In the genomic region with DNA sequence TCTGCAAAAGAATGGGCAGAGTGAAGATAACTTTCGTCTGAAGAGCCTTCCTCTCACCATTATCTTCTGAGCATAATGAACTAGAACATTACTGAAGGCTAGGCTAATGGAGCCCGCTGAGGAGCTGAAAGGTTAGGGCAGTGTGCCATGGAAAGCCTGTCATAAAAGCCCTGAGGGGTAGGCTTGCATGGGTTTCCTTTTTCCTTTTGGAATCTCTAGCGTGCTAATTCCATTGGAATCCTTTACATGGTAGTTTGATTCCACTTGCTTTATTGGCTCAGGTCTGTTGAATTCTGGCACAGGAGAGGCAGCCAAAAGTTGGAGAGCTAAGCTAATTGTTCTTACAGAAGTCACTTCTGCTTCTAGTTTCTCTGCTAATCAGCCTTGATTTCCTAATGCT, we compare ENCODE assay signal across 11 mouse cellular contexts. TPM values are rescaled to one million over a fixed set of nuclear protein-coding genes. Genes with fewer than 3 reads are reported as not detected.
DNase-seq lines count a peak whose midpoint lies in the region; ATAC-seq and TF ChIP-seq lines count a peak whose summit lies in the region.
"Had no signal": no experiment of that assay in that cellular context is flagged by ENCODE, and none has a peak within 500 bp of the region (broad histone marks: within the 10 kb centered on the region; RNA-seq: fewer than 3 reads in every experiment).

No protein-coding gene starts in this region.

- no peak for TF ChIP-seq CTCF in lung, postnatal 0 days (IDR thresholded peaks at IDR 0.05)

- H3K27me3 ChIP-seq in heart, embryonic 11.5 days (ENCODE audit: control insufficient read depth, insufficient read depth, low read length), result no peaks in the 10 kb centered on the region
- no peaks in the 10 kb centered on the region for H3K27me3 ChIP-seq in lung, postnatal 0 days (replicated peaks; ENCODE audit: insufficient read depth, low read length)
- no peaks in the 10 kb centered on the region for H3K27me3 ChIP-seq in neural tube, embryonic 14.5 days (ENCODE audit: control insufficient read depth, insufficient read depth, low read length)
- H3K27me3 ChIP-seq: embryonic facial prominence, embryonic 12.5 days had no signal

- peaks cover 8% of the 10 kb centered on the region for H3K4me1 ChIP-seq in heart, embryonic 11.5 days (ENCODE audit: control insufficient read depth, insufficient read depth, low read length)
- H3K4me1 ChIP-seq in lung, postnatal 0 days (ENCODE audit: insufficient read depth, low read depth, low read length), result no peaks in the 10 kb centered on the region
- 0 out of 2 replicates have a peak, but pooled peaks cover 2% of the 10 kb centered on the region for H3K4me1 ChIP-seq in neural tube, embryonic 14.5 days (ENCODE audit: control insufficient read depth, insufficient read depth, low read length)

- TF ChIP-seq EP300 in lung, postnatal 0 days (IDR thresholded peaks at IDR 0.05), result no peak

- no peak for ATAC-seq in heart, embryonic 11.5 days (replicated peaks; ENCODE audit: insufficient number of reproducible peaks, low FRiP score, low TSS enrichment)
- ATAC-seq in lung, postnatal 0 days, result no peak
- ATAC-seq in neural tube, embryonic 14.5 days (ENCODE audit: low read depth), result 0 out of 2 replicates have a peak, but pooled peaks have one; percentile 41

- H3K27ac ChIP-seq in heart, embryonic 11.5 days (ENCODE audit: low read depth, low read length), result no peak overlapping the region
- H3K27ac ChIP-seq in lung, postnatal 0 days (ENCODE audit: low read length), result no peak overlapping the region
- H3K27ac ChIP-seq in neural tube, embryonic 14.5 days (ENCODE audit: low read depth, low read length), result no peak overlapping the region

- H3K4me2 ChIP-seq in heart, embryonic 11.5 days, result no peak overlapping the region
- no peak overlapping the region for H3K4me2 ChIP-seq in lung, postnatal 0 days (replicated peaks; ENCODE audit: low read depth, low read length)
- H3K4me2 ChIP-seq in neural tube, embryonic 14.5 days (ENCODE audit: low read depth, low read length), result no peak overlapping the region
- H3K4me2 ChIP-seq: embryonic facial prominence, embryonic 12.5 days had no signal

- peaks cover 32% of the 10 kb centered on the region for H3K36me3 ChIP-seq in heart, embryonic 11.5 days (ENCODE audit: control insufficient read depth, insufficient read depth, low read length)
- H3K36me3 ChIP-seq in lung, postnatal 0 days (ENCODE audit: insufficient read depth, low read length), result peaks cover 21% of the 10 kb centered on the region
- peaks cover 31% of the 10 kb centered on the region for H3K36me3 ChIP-seq in neural tube, embryonic 14.5 days (ENCODE audit: control insufficient read depth, insufficient read depth, low read length)

- no peak overlapping the region for H3K4me3 ChIP-seq in heart, embryonic 11.5 days (ENCODE audit: low read depth, low read length)
- no peak overlapping the region for H3K4me3 ChIP-seq in lung, postnatal 0 days (ENCODE audit: low read depth, low read length)
- H3K4me3 ChIP-seq in neural tube, embryonic 14.5 days (ENCODE audit: low read depth, low read length), result no peak overlapping the region
- H3K4me3 ChIP-seq: embryonic facial prominence, embryonic 12.5 days; myocyte had no signal

- peak; percentile 95 for DNase-seq in heart, adult 11 months
- peak; percentile 16 for DNase-seq in lung, postnatal 36 days
- no peak for DNase-seq in lung, postnatal 0 days (ENCODE audit: low spot score)
- peak; percentile 28 for DNase-seq in gastrocnemius, postnatal 25 days
- DNase-seq in T-cell, adult 2 months (ENCODE audit: low spot score), result no peak
- no peak for DNase-seq in layer of hippocampus, adult 11-12 months (ENCODE audit: low spot score)
- DNase-seq: lung, adult 2 months had no signal

- H3K9ac ChIP-seq in heart, embryonic 11.5 days (ENCODE audit: low read depth, low read length), result no peak overlapping the region
- H3K9ac ChIP-seq in lung, postnatal 0 days (replicated peaks; ENCODE audit: low read depth), result no peak overlapping the region
- H3K9ac ChIP-seq in neural tube, embryonic 14.5 days (replicated peaks; ENCODE audit: low read depth, low read length), result no peak overlapping the region
- H3K9ac ChIP-seq: embryonic facial prominence, embryonic 12.5 days had no signal

- no peaks in the 10 kb centered on the region for H3K9me3 ChIP-seq in heart, embryonic 11.5 days (replicated peaks; ENCODE audit: control insufficient read depth, low read length)
- H3K9me3 ChIP-seq in lung, postnatal 0 days (ENCODE audit: low read length), result no peaks in the 10 kb centered on the region
- no peaks in the 10 kb centered on the region for H3K9me3 ChIP-seq in neural tube, embryonic 14.5 days (ENCODE audit: control insufficient read depth, low read length)
- H3K9me3 ChIP-seq: embryonic facial prominence, embryonic 12.5 days had no signal

- 68% methylated on average over 3 of the region's 3 CpGs for WGBS in heart, embryonic 11.5 days (ENCODE audit: insufficient replicate concordance)
- WGBS in lung, postnatal 0 days, result 61% methylated on average over 3 of the region's 3 CpGs
- 19% methylated on average over 3 of the region's 3 CpGs for WGBS in neural tube, embryonic 14.5 days

RNA-seq across cellular contexts. Expression of a gene that starts 20.6 kb away (rescaled TPM):
- polyA plus RNA-seq in heart, embryonic 11.5 days (2014; fragmentation: Nextera tagmentation; extraction: Ambion mirVana), result 77.0 and 99.7 TPM in 2 replicates
- 46.7 and 47.2 TPM in 2 replicates for polyA plus RNA-seq in lung, postnatal 0 days (2015; fragmentation: Nextera tagmentation; extraction: Ambion mirVana)
- total RNA-seq in gastrocnemius, postnatal 25 days (2021), result 1 to 10 TPM; 5.8 to 7.4 TPM
- 21.1 and 31.0 TPM in 2 replicates for polyA plus RNA-seq in neural tube, embryonic 14.5 days (2014; fragmentation: Nextera tagmentation; extraction: Ambion mirVana)

Comparison
In these comparisons a context has a peak if more than half of its experiments do, and no peak if none do; other contexts are left out.
1. DNase-seq: peak in heart, adult 11 months (single experiment), lung, postnatal 36 days (single experiment) and gastrocnemius, postnatal 25 days (single experiment); none in lung, postnatal 0 days (single experiment), T-cell, adult 2 months (single experiment) and layer of hippocampus, adult 11-12 months (single experiment).